Mouse (Mus musculus): ENCODE results near the gene Srpx2. TPM values are rescaled to one million over a fixed set of nuclear protein-coding genes. Genes with fewer than 3 reads are reported as not detected.

Gene Srpx2
- polyA plus RNA-seq, 1 experiment from 2014 or later, result 7.4 TPM

DNA sequence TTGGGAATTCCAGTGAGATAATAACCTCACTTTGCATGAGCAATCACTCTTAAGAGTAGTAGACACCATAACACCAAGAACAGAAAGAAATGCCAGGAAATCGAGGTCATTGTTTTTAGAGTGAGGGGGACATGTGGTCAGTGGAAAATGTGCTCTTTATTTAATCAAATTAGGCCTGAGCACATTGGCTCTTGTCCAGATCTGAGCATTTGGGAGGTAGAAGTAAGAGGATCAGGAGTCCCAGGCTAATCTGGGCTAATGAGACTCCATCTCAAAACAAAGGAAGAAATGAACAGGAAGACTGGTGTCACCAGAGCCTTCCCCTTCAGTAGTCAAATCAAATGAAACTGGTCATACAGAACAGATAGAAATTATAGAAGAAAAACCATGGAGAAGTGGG, 31.3 kb downstream of the Srpx2 start:
- 36% methylated on average over 1 of the region's 1 CpGs for whole genome bisulfite sequencing
- no peak overlapping the region for H3K4me2 ChIP-seq (replicated peaks; ENCODE audit: low read depth)
- DNase-seq (ENCODE audit: low spot score), result no peak

GRCm38 (mm10) chrX:133947427-133947826, 39.2 kb downstream of the Srpx2 start:
- Histone ChIP-seq H3K9me3 (ENCODE audit: control insufficient read depth, low read length) (no peaks in the 10 kb centered on the region), H3K4me2 (replicated peaks; ENCODE audit: low read depth) (no peak overlapping the region), H3K27ac (replicated peaks) (no peak overlapping the region), H3K4me1 (replicated peaks; ENCODE audit: control insufficient read depth, insufficient read depth) (no peaks in the 10 kb centered on the region), H3K4me3 (ENCODE audit: low read depth, low read length) (no peak overlapping the region), H3K36me3 (ENCODE audit: control insufficient read depth, insufficient read depth, low read length) (no peaks in the 10 kb centered on the region), H3K27me3 (ENCODE audit: control insufficient read depth, insufficient read depth, low read length) (no peaks in the 10 kb centered on the region), H3K9ac (ENCODE audit: low read length) (no peak overlapping the region)
- DNase-seq (ENCODE audit: low spot score), result peak; percentile 53
- TF ChIP-seq CTCF (IDR thresholded peaks at IDR 0.05; ENCODE audit: low read depth) (peak; percentile 98), EP300 (optimal IDR thresholded peaks at IDR 0.05) (no peak)
- peak; percentile 74 for ATAC-seq (ENCODE audit: low FRiP score, low TSS enrichment)
- 34% methylated on average over 3 of the region's 3 CpGs for WGBS

More for the DNA sequence above, 31.3 kb downstream of the Srpx2 start:
- H3K9ac ChIP-seq (ENCODE audit: low read length), result no peak overlapping the region
- no peaks in the 10 kb centered on the region for H3K9me3 ChIP-seq (ENCODE audit: control insufficient read depth, low read length)
- ATAC-seq (ENCODE audit: low FRiP score, low TSS enrichment), result no peak
- H3K27ac ChIP-seq (replicated peaks), result no peak overlapping the region
- TF ChIP-seq CTCF (IDR thresholded peaks at IDR 0.05; ENCODE audit: low read depth) (no peak), EP300 (optimal IDR thresholded peaks at IDR 0.05) (no peak)
- no peaks in the 10 kb centered on the region for H3K36me3 ChIP-seq (ENCODE audit: control insufficient read depth, insufficient read depth, low read length)
- H3K27me3 ChIP-seq (ENCODE audit: control insufficient read depth, insufficient read depth, low read length), result no peaks in the 10 kb centered on the region
- H3K4me1 ChIP-seq (replicated peaks; ENCODE audit: control insufficient read depth, insufficient read depth), result no peaks in the 10 kb centered on the region
- H3K4me3 ChIP-seq (ENCODE audit: low read depth, low read length), result no peak overlapping the region

DNA sequence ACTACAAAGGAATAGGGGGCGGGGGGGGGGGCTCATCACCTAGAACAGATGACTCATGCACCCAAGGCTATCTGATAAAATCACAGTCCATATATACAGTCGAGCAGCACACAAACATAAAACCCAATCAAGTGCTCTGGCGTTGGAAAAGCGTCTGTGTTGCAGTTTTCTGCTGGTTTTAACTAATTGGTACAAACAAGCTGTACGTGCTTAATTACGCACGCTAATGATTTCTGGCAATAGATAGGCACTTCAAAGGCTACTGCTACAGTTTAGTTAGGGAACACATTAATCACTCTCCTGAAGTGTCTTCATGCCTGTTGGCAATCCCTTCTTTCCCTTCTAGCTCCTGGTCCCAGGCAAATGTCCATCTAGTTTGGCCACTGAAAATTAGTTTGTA, 46.4 kb downstream of the Srpx2 start:
- ATAC-seq (ENCODE audit: low FRiP score, low TSS enrichment) (no peak), DNase-seq (ENCODE audit: low spot score) (no peak)
- Histone ChIP-seq H3K27me3 (ENCODE audit: control insufficient read depth, insufficient read depth, low read length) (no peaks in the 10 kb centered on the region), H3K36me3 (ENCODE audit: control insufficient read depth, insufficient read depth, low read length) (no peaks in the 10 kb centered on the region), H3K9me3 (ENCODE audit: control insufficient read depth, low read length) (no peaks in the 10 kb centered on the region), H3K9ac (ENCODE audit: low read length) (no peak overlapping the region), H3K4me3 (ENCODE audit: low read depth, low read length) (no peak overlapping the region), H3K4me1 (replicated peaks; ENCODE audit: control insufficient read depth, insufficient read depth) (no peaks in the 10 kb centered on the region), H3K27ac (replicated peaks) (no peak overlapping the region), H3K4me2 (replicated peaks; ENCODE audit: low read depth) (no peak overlapping the region)
- TF ChIP-seq EP300 (optimal IDR thresholded peaks at IDR 0.05) (no peak), CTCF (IDR thresholded peaks at IDR 0.05; ENCODE audit: low read depth) (no peak)
- WGBS, result 44% methylated on average over 7 of the region's 7 CpGs

DNA sequence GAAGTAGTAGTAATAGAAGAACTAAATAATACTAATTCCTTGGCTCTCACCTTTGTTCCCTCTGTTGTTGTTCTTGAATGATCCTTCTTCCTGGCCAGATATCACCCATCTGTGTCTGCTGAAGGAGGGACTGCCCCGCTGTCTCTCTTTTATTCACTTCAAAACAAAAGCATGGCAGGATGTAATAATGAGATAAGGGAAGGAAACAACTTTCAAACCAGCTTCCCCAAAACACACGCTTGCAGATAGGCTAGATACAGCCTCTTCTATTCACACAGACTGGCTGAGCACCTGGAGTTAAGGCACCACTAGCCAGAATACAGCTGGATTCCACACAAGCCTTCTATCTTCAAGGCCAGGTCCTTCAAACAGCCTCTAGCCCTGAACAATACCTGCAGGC, 52.4 kb downstream of the Srpx2 start:
- no peaks in the 10 kb centered on the region for H3K4me1 ChIP-seq (replicated peaks; ENCODE audit: control insufficient read depth, insufficient read depth)
- no peak overlapping the region for H3K4me2 ChIP-seq (replicated peaks; ENCODE audit: low read depth)
- ATAC-seq (ENCODE audit: low FRiP score, low TSS enrichment) (no peak), DNase-seq (ENCODE audit: low spot score) (no peak)
- no peaks in the 10 kb centered on the region for H3K36me3 ChIP-seq (ENCODE audit: control insufficient read depth, insufficient read depth, low read length)
- no peaks in the 10 kb centered on the region for H3K27me3 ChIP-seq (ENCODE audit: control insufficient read depth, insufficient read depth, low read length)
- H3K27ac ChIP-seq (replicated peaks), result no peak overlapping the region
- no peak overlapping the region for H3K9ac ChIP-seq (ENCODE audit: low read length)
- TF ChIP-seq CTCF (IDR thresholded peaks at IDR 0.05; ENCODE audit: low read depth), result no peak
- TF ChIP-seq EP300 (optimal IDR thresholded peaks at IDR 0.05), result no peak
- WGBS, result 62% methylated on average over 2 of the region's 2 CpGs
- no peak overlapping the region for H3K4me3 ChIP-seq (ENCODE audit: low read depth, low read length)
- no peaks in the 10 kb centered on the region for H3K9me3 ChIP-seq (ENCODE audit: control insufficient read depth, low read length)

GRCm38 (mm10) chrX:133964615-133965014, 56.4 kb downstream of the Srpx2 start:
- Histone ChIP-seq H3K9ac (ENCODE audit: low read length) (no peak overlapping the region), H3K27ac (replicated peaks) (no peak overlapping the region), H3K4me2 (replicated peaks; ENCODE audit: low read depth) (no peak overlapping the region), H3K4me1 (replicated peaks; ENCODE audit: control insufficient read depth, insufficient read depth) (no peaks in the 10 kb centered on the region), H3K36me3 (ENCODE audit: control insufficient read depth, insufficient read depth, low read length) (no peaks in the 10 kb centered on the region), H3K27me3 (ENCODE audit: control insufficient read depth, insufficient read depth, low read length) (no peaks in the 10 kb centered on the region), H3K4me3 (ENCODE audit: low read depth, low read length) (no peak overlapping the region), H3K9me3 (ENCODE audit: control insufficient read depth, low read length) (no peaks in the 10 kb centered on the region)
- TF ChIP-seq EP300 (optimal IDR thresholded peaks at IDR 0.05) (no peak), CTCF (IDR thresholded peaks at IDR 0.05; ENCODE audit: low read depth) (no peak)
- 70% methylated on average over 2 of the region's 2 CpGs for WGBS
- DNase-seq (ENCODE audit: low spot score) (no peak), ATAC-seq (ENCODE audit: low FRiP score, low TSS enrichment) (no peak)

DNA sequence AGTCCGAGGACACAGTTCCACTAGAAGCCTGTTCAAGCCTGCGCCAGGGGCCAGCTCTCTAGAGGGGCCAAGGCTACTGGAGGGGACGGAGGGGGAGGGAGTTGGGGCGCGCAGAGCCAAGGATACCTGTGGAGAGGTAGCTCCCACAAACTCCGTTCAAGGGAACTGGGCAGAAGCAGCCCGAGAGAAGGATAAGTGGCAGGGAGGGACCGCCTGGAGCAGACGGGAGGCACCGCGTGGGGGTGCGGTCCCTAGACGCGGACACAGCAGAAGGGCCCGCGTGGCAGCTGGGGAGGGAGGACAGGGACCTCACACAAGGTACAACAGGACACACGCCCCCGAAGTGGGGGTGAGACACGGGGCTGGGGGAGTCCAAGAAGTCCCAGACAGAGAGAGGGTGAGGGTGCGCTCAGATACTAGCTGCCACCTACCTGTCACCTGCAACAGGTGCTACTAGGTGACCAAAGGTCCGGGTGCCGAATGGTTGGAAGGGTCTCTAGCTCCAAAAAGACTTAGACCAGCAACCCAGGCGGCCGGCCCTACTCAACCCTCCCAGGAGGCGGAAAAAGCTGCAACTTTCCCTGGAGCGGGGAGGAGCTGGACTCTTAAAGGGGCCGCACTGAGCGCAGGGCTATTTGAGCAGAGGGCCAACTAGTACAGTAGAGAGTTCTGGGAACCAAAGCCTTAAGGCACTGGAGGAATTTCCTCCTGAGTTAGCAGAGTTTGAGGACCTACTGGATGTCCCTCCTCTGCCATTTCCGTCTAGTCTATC, 73.2 kb downstream of the Srpx2 start, which contains the start of gene Sytl4:
TSS of gene Sytl4 (minus strand) at position 582 of the 772 bp plus-strand sequence.
- Histone ChIP-seq H3K9me3 (ENCODE audit: control insufficient read depth, low read length) (no peaks in the 10 kb centered on the region), H3K27me3 (ENCODE audit: control insufficient read depth, insufficient read depth, low read length) (no peaks in the 10 kb centered on the region), H3K4me1 (replicated peaks; ENCODE audit: control insufficient read depth, insufficient read depth) (no peaks in the 10 kb centered on the region), H3K9ac (ENCODE audit: low read length) (peak within 1 kb of the TSS; percentile 59), H3K4me2 (replicated peaks; ENCODE audit: low read depth) (peak within 1 kb of the TSS; percentile 71), H3K4me3 (ENCODE audit: low read depth, low read length) (peak within 1 kb of the TSS; percentile 53), H3K36me3 (ENCODE audit: control insufficient read depth, insufficient read depth, low read length) (no peaks in the 10 kb centered on the region), H3K27ac (replicated peaks) (no peak within 1 kb of the TSS)
- TF ChIP-seq EP300 (optimal IDR thresholded peaks at IDR 0.05), result no peak
- ATAC-seq (ENCODE audit: low FRiP score, low TSS enrichment) (peak; percentile 73; the same call in 1 of the 2 replicates), DNase-seq (ENCODE audit: low spot score) (peak; percentile 53)
- 18% methylated on average over 28 of the region's 29 CpGs for WGBS

Other genes with a start within 250 kb of the Srpx2 start
- gene Pcdh19, start 219.4 kb upstream of the Srpx2 start, polyA plus RNA-seq (2015; fragmentation: Nextera tagmentation; extraction: Ambion mirVana), result 1.2 and 2.5 TPM in 2 replicates
- 2.8 and 3.2 TPM in 2 replicates for gene Tnmd, start 57.4 kb upstream of the Srpx2 start, polyA plus RNA-seq (2015; fragmentation: Nextera tagmentation; extraction: Ambion mirVana)
- 79.2 and 83.7 TPM in 2 replicates for gene Tspan6, start 10.0 kb upstream of the Srpx2 start, polyA plus RNA-seq (2015; fragmentation: Nextera tagmentation; extraction: Ambion mirVana)
- gene Sytl4, start 73.4 kb downstream of the Srpx2 start, polyA plus RNA-seq (2015; fragmentation: Nextera tagmentation; extraction: Ambion mirVana), result 3.6 and 3.9 TPM in 2 replicates
- gene Cstf2, start 150.8 kb downstream of the Srpx2 start, polyA plus RNA-seq (2015; fragmentation: Nextera tagmentation; extraction: Ambion mirVana), result 12.2 and 12.8 TPM in 2 replicates